Mouse (Mus musculus) olfactory bulb, adult 2 months (tissue): Measurements from ENCODE around the gene Olfr645.

Experiments used
- CTCF ChIP-seq: fragments of 200-500 bp; IDR thresholded peaks from 2 replicates; pipeline ENCODE4 v1.5.1; 2012; ENCODE audit warnings: low read depth, mild to moderate bottlenecking, low read length, moderate library complexity; ENCODE audit not compliant: insufficient read depth
- POLR2A ChIP-seq: fragments of 200-500 bp; IDR thresholded peaks from 2 replicates; pipeline ENCODE4 v1.6.1; 2012; ENCODE audit warnings: mild to moderate bottlenecking, low read depth, low read length, moderate library complexity; ENCODE audit not compliant: insufficient read depth

- TF ChIP-seq CTCF = no peak
- no peak for TF ChIP-seq POLR2A
Measured at GRCm38 (mm10) chr7:104052566-104052965, 32.7 kb downstream of the Olfr645 start, which contains the start of gene Olfr642.
